Mouse (Mus musculus) kidney, embryonic 14.5 days (tissue): ENCODE measurements at regions not wholly inside any gene's neighbourhood (a gene's known extent, or its start where the extent isn't known, plus 50 kb on each side); places are given as distances from the start of the nearest gene placed in this dataset.
A peak's percentile ranks its signal among the peaks of the same experiment; 100 is the strongest.

Source experiments
- ATAC-seq: fragments of 200-750 bp; cut with Nextera tagmentation; 2 replicates; pipeline ENCODE4 v1.8.0; 2017; ENCODE audit warnings: moderate number of reproducible peaks, mild to moderate bottlenecking, moderate TSS enrichment, moderate library complexity; ENCODE audit not compliant: low FRiP score, low TSS enrichment
- H3K27ac ChIP-seq: fragments of 300-500 bp; sonication (generic); 2 replicates; pipeline ENCODE4 v1.5.1; 2014; ENCODE audit warnings: low read depth, mild to moderate bottlenecking, low read length, moderate library complexity, mixed read lengths
- H3K27me3 ChIP-seq: fragments of 300-500 bp; sonication (generic); 2 replicates; pipeline ENCODE4 v1.6.1; 2014; ENCODE audit warnings: mild to moderate bottlenecking, low read length; ENCODE audit not compliant: control insufficient read depth, insufficient read depth
- H3K36me3 ChIP-seq: fragments of 300-500 bp; sonication (generic); 2 replicates; pipeline ENCODE4 v1.6.1; 2014; ENCODE audit warnings: low read length, mixed read lengths; ENCODE audit not compliant: control insufficient read depth, insufficient read depth
- H3K4me1 ChIP-seq: fragments of 300-500 bp; sonication (generic); 2 replicates; pipeline ENCODE4 v1.6.1; 2014; ENCODE audit warnings: low read length, mixed read lengths; ENCODE audit not compliant: control insufficient read depth, insufficient read depth
- H3K4me2 ChIP-seq: fragments of 300-500 bp; sonication (generic); replicated peaks from 2 replicates; pipeline ENCODE4 v1.6.1; 2014; ENCODE audit warnings: low read depth, mild to moderate bottlenecking, low read length
- H3K4me3 ChIP-seq: fragments of 300-500 bp; sonication (generic); 2 replicates; pipeline ENCODE4 v1.5.1; 2014; ENCODE audit warnings: mild to moderate bottlenecking, low read length
- H3K9ac ChIP-seq: fragments of 300-500 bp; sonication (generic); 2 replicates; pipeline ENCODE4 v1.6.1; 2014; ENCODE audit warnings: low read depth, mild to moderate bottlenecking, low read length, moderate library complexity
- H3K9me3 ChIP-seq: fragments of 300-500 bp; sonication (generic); 2 replicates; pipeline ENCODE4 v1.6.1; 2016; ENCODE audit warnings: low read length; ENCODE audit not compliant: control insufficient read depth
- WGBS: fragments of 180-500 bp; shearing (Covaris S2); extraction: QIAGEN DNeasy Blood & Tissue Kit; methylation state at CpG from one replicate; pipeline ENCODE4 v1.1.7; 2014; 5-methylcytosine and 5-hydroxymethylcytosine counted together

- H3K9me3 ChIP-seq: no peaks in the 10 kb centered on the region
Measured at GRCm38 (mm10) chr16:18683556-18683955, 53.8 kb upstream of the Sept5 start.

GRCm38 (mm10) chr16:18686044-18686761 lies 56.4 kb upstream of the Sept5 start:
- no peak overlapping the region for H3K9ac ChIP-seq
- H3K27me3 ChIP-seq: no peaks in the 10 kb centered on the region
- no peak overlapping the region for H3K4me3 ChIP-seq
- H3K27ac ChIP-seq: 0 out of 2 replicates have a peak overlapping the region, but pooled peaks have one; percentile 30
- no peaks in the 10 kb centered on the region for H3K36me3 ChIP-seq
- H3K4me2 ChIP-seq: no peak overlapping the region
- no peaks in the 10 kb centered on the region for H3K9me3 ChIP-seq
- peaks cover 16% of the 10 kb centered on the region; the same call in 1 of the 2 replicates for H3K4me1 ChIP-seq
- ATAC-seq: no peak
- 16% methylated on average over 6 of the region's 6 CpGs for WGBS

More at GRCm38 (mm10) chr16:18683556-18683955, 53.8 kb upstream of the Sept5 start:
- no peak overlapping the region for H3K4me3 ChIP-seq
- no peak overlapping the region for H3K27ac ChIP-seq
- peaks cover 16% of the 10 kb centered on the region; the same call in 1 of the 2 replicates for H3K4me1 ChIP-seq
- ATAC-seq: peak; percentile 67
- no peak overlapping the region; the same call in 1 of the 2 replicates for H3K4me2 ChIP-seq
- no peak overlapping the region for H3K9ac ChIP-seq
- 26% methylated on average over 6 of the region's 6 CpGs for WGBS
- H3K36me3 ChIP-seq: no peaks in the 10 kb centered on the region
- H3K27me3 ChIP-seq: no peaks in the 10 kb centered on the region

DNA sequence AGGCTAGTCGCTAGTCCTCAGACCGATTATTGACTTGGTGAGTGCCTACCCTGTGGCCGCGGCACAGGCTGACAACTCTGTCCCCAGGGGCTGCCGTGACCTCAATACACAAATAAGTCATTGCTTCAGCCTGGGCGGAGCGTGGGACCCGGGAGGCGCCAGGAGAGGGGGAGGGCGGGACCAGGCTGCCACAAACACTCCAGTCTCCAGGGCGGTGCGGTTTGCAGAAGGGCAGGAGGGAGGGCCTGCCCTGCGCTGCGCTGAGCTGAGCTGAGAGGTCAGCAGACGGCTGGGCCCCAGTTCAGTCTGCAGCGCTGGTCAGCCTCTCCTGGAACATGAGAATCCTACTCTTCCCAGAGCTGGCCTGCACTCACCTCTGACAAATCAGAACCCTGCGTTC lies 57.2 kb upstream of the Sept5 start:
- no peaks in the 10 kb centered on the region for H3K36me3 ChIP-seq
- no peak overlapping the region for H3K9ac ChIP-seq
- peak overlapping the region; percentile 31 for H3K4me2 ChIP-seq
- under 1% methylated on average over 17 of the region's 17 CpGs for WGBS
- peak overlapping the region; percentile 27; the same call in 1 of the 2 replicates for H3K27ac ChIP-seq
- no peaks in the 10 kb centered on the region for H3K27me3 ChIP-seq
- peaks cover 16% of the 10 kb centered on the region; the same call in 1 of the 2 replicates for H3K4me1 ChIP-seq
- H3K4me3 ChIP-seq: peak overlapping the region; percentile 0; the same call in 1 of the 2 replicates
- peak; percentile 94 for ATAC-seq
- no peaks in the 10 kb centered on the region for H3K9me3 ChIP-seq

DNA sequence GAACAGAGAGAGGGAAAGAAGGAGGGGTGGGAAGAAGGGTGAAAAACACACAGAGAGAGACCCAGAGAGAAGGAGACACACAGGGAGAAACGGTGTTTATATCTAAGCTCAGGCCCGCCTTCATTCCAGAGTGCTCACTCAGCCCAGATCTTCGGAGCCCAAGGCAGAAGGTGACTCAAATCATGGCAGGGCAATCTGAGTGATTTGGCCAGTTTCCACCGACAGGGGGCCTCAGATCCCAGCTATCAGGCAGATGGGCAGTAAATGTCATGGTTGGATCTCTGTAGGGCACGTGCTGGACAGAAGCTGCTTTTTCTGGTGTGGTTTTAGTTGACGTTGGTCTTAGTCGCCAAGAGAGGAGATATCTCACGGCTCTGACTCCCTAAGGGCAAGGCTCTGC lies 57.6 kb upstream of the Sept5 start:
- peak; percentile 63 for ATAC-seq
- H3K4me1 ChIP-seq: peaks cover 16% of the 10 kb centered on the region; the same call in 1 of the 2 replicates
- peak overlapping the region; percentile 0; the same call in 1 of the 2 replicates for H3K4me3 ChIP-seq

GRCm38 (mm10) chr16:18695596-18695995 lies 65.8 kb upstream of the Sept5 start:
- H3K4me1 ChIP-seq: no peaks in the 10 kb centered on the region; the same call in 1 of the 2 replicates
- no peaks in the 10 kb centered on the region for H3K9me3 ChIP-seq
- H3K9ac ChIP-seq: no peak overlapping the region
- no peaks in the 10 kb centered on the region for H3K36me3 ChIP-seq
- no peak overlapping the region for H3K4me2 ChIP-seq
- WGBS: 71% methylated on average over 5 of the region's 5 CpGs
- H3K4me3 ChIP-seq: no peak overlapping the region
- ATAC-seq: no peak
- H3K27me3 ChIP-seq: no peaks in the 10 kb centered on the region
- H3K27ac ChIP-seq: no peak overlapping the region

More for the DNA sequence above, 57.6 kb upstream of the Sept5 start:
- H3K9ac ChIP-seq: no peak overlapping the region
- peak overlapping the region; percentile 27; the same call in 1 of the 2 replicates for H3K27ac ChIP-seq
- peak overlapping the region; percentile 31 for H3K4me2 ChIP-seq
- no peaks in the 10 kb centered on the region for H3K27me3 ChIP-seq
- WGBS: 2% methylated on average over 8 of the region's 8 CpGs
- H3K9me3 ChIP-seq: no peaks in the 10 kb centered on the region
- H3K36me3 ChIP-seq: no peaks in the 10 kb centered on the region

DNA sequence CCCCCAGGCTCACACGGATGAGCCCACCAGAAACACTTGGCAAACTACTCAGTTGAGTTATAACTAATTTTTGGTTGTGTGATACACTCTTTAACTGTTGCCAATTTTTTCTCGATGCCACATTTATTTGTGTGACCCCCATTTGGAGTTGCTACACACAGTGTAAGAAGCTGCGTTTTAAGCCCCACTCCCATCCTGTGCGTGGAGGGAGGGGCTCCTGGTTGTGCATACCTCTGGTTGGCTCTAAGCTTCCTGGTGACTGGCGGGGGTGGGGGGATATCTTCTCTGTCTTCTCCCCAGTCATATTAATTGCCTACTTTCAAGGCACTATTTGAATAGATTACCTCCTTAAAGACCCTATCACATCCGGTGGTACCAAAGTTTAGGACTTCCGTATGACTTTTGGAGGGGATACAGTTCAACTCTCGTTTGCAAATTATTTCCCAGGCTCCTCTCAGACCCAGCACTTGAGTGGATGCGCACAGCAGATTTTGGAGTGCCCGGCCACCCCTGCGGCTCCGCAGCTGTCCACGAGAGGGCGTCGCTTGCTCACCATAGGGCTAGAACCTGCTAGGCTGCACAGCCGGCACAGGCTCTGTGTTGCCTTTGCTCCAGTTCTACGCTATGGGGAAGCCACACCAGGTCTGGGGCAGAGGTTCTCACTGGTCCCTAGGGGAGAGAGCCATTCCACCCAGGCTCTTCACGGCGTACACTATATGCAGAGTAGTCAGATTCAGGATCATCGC lies 66.5 kb upstream of the Sept5 start:
- H3K27me3 ChIP-seq: no peaks in the 10 kb centered on the region
- H3K4me2 ChIP-seq: peak overlapping the region; percentile 19; the same call in 1 of the 2 replicates
- peak; percentile 90 for ATAC-seq
- no peaks in the 10 kb centered on the region for H3K9me3 ChIP-seq
- H3K9ac ChIP-seq: no peak overlapping the region
- WGBS: 12% methylated on average over 20 of the region's 20 CpGs
- H3K4me3 ChIP-seq: no peak overlapping the region
- H3K4me1 ChIP-seq: no peaks in the 10 kb centered on the region; the same call in 1 of the 2 replicates
- no peaks in the 10 kb centered on the region for H3K36me3 ChIP-seq
- H3K27ac ChIP-seq: no peak overlapping the region

- no peak for ATAC-seq
- H3K4me3 ChIP-seq: no peak overlapping the region
- no peak overlapping the region for H3K9ac ChIP-seq
- H3K4me1 ChIP-seq: no peaks in the 10 kb centered on the region; the same call in 1 of the 2 replicates
- WGBS: 64% methylated on average over 5 of the region's 5 CpGs
- H3K27ac ChIP-seq: no peak overlapping the region
- peaks cover 1% of the 10 kb centered on the region; the same call in 1 of the 2 replicates for H3K27me3 ChIP-seq
- H3K9me3 ChIP-seq: no peaks in the 10 kb centered on the region
- no peaks in the 10 kb centered on the region for H3K36me3 ChIP-seq
- no peak overlapping the region for H3K4me2 ChIP-seq
Measured at GRCm38 (mm10) chr16:18696820-18697168, 67.0 kb upstream of the Sept5 start.

DNA sequence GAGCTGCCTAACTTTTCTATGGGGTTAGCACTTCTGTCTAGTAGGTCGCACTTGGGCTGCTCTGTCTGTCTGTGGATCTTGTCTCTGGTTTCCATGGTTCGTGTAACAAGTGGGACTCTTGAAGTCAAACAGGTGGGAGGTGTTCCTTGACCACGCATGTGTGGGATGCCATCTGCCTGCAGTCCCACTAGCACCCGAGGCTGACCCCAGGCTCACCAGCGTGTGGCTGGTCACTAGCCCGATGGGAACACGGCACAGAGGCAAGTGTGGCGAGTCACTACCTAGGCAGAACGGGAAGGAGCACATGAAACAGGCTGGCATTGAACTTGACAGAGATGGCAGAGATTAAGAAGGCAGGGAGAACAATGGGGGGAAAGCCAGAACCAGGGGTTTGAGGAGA lies 72.5 kb upstream of the Cldn5 start:
- no peaks in the 10 kb centered on the region for H3K36me3 ChIP-seq
- no peak overlapping the region for H3K4me2 ChIP-seq
- H3K27ac ChIP-seq: no peak overlapping the region
- ATAC-seq: no peak
- no peak overlapping the region for H3K4me3 ChIP-seq
- H3K9me3 ChIP-seq: no peaks in the 10 kb centered on the region
- H3K27me3 ChIP-seq: peaks cover 3% of the 10 kb centered on the region; the same call in 1 of the 2 replicates
- no peak overlapping the region for H3K9ac ChIP-seq
- 41% methylated on average over 9 of the region's 9 CpGs for WGBS
- H3K4me1 ChIP-seq: peaks cover 10% of the 10 kb centered on the region; the same call in 1 of the 2 replicates
